Mouse (Mus musculus) frontal cortex, postnatal 10 days (tissue): ENCODE data around the gene Zdhhc18.

Experiments used
- DNase-seq, 2 experiments: peaks; one replicate each; pipeline ENCODE4 v3.0.0; 2022; ENCODE audit warnings: low spot score in 2 of 2, mixed read lengths in 1 of 2

Gene Zdhhc18

DNA sequence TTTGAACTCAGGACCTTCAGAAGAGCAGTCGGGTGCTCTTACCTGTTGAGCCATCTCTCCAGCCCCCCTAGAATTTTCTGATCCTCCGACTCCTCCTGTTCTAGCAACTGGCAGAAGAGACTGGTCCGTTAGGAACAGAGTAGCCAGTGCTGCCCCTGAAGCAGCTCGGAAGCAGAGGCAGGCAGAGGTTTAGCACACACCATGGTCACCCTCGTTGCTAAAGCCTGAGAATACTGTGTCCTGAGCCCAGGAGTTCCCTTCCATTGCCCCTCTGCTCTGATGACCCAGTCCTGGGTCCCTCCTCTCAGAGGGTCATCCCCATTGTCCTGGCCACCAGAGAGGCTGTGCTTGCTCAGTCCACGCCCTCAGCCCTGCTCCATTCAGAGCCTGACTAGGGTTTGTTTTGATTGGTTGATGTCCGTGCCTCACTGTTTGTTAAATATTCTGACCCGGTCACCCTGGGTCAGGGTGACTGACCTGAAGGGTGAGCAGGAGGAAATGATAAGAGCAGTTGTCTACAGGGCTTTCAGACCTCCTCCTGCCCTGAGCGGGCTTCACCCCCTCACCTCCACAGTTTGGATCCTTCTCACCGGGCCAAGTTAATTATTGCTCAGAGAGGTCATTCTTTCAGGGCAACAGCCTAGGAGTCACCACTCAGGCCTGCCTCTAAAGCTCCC lies 92.8 kb downstream of the Zdhhc18 start:
- DNase-seq = no peak
